Mouse (Mus musculus) neural tube, embryonic 13.5 days (tissue): ENCODE results near the gene C2cd4a. TPM values are rescaled to one million over a fixed set of nuclear protein-coding genes. Genes with fewer than 3 reads are reported as not detected.

Experiments
- ATAC-seq: fragments of 200-750 bp; cut with Nextera tagmentation; 2 replicates; pipeline ENCODE4 v1.8.0; 2017; ENCODE audit warnings: low read depth, mild to moderate bottlenecking, moderate TSS enrichment, moderate library complexity
- H3K27ac ChIP-seq: fragments of 300-500 bp; sonication (generic); replicated peaks from 2 replicates; pipeline ENCODE4 v1.5.1; 2015; ENCODE audit warnings: moderate library complexity, mild to moderate bottlenecking, inconsistent platforms
- H3K27me3 ChIP-seq: fragments of 300-500 bp; sonication (generic); 2 replicates; pipeline ENCODE4 v1.6.1; 2015; ENCODE audit warnings: mild to moderate bottlenecking, inconsistent platforms
- H3K36me3 ChIP-seq: fragments of 300-500 bp; sonication (generic); 2 replicates; pipeline ENCODE4 v1.6.1; 2015; ENCODE audit warnings: mild to moderate bottlenecking, inconsistent platforms
- H3K4me1 ChIP-seq: fragments of 300-500 bp; sonication (generic); replicated peaks from 2 replicates; pipeline ENCODE4 v1.6.1; 2015; ENCODE audit warnings: inconsistent platforms
- H3K4me2 ChIP-seq: fragments of 300-500 bp; sonication (generic); 2 replicates; pipeline ENCODE4 v1.6.1; 2015; ENCODE audit warnings: inconsistent platforms, mild to moderate bottlenecking, moderate library complexity
- H3K4me3 ChIP-seq: fragments of 300-500 bp; sonication (generic); 2 replicates; pipeline ENCODE4 v1.5.1; 2015; ENCODE audit warnings: mild to moderate bottlenecking, inconsistent platforms
- H3K9ac ChIP-seq: fragments of 300-500 bp; sonication (generic); 2 replicates; pipeline ENCODE4 v1.6.1; 2015; ENCODE audit warnings: moderate library complexity, mild to moderate bottlenecking, inconsistent platforms
- H3K9me3 ChIP-seq: fragments of 300-500 bp; sonication (generic); 2 replicates; pipeline ENCODE4 v1.6.1; 2016; ENCODE audit warnings: inconsistent platforms
- WGBS: fragments of 180-500 bp; shearing (Covaris S2); methylation state at CpG from one replicate; pipeline ENCODE4 v1.1.7; 2015; 5-methylcytosine and 5-hydroxymethylcytosine counted together
- polyA plus RNA-seq: library from polyadenylated mRNA; unstranded; fragments of >200 nt; fragmentation: Nextera tagmentation; extraction: Ambion mirVana; gene quantifications from 2 replicates; pipeline ENCODE4 v1.2.1, GENCODE M21; 2015

C2cd4a gene
- polyA plus RNA-seq, 1 experiment from 2014 or later = 0.46 TPM

DNA sequence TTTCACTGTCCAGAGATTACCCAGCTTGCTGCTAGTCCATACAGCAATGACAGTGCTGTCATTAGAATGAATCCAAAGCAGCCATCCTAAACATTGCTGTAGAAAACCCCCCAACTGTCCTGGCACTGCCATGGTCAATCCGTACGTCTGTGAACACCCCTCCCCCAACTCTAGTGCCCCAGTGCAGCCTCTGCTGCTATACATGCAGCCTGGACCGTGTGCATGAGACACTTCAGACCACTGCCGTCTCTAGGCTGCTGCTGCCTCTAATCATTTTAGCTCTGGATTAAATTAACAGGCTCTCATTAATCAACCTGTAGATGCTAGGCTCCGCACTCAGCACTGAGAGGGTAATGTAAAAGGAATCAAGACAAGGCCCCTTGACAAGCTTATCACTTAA lies 25.1 kb downstream of the C2cd4a start:
- no peak overlapping the region for H3K9ac ChIP-seq
- no peak overlapping the region for H3K27ac ChIP-seq
- no peak overlapping the region for H3K4me3 ChIP-seq
- H3K27me3 ChIP-seq = no peaks in the 10 kb centered on the region
- no peaks in the 10 kb centered on the region for H3K36me3 ChIP-seq
- no peaks in the 10 kb centered on the region for H3K9me3 ChIP-seq
- no peak overlapping the region for H3K4me2 ChIP-seq
- no peak for ATAC-seq
- no peaks in the 10 kb centered on the region for H3K4me1 ChIP-seq
- WGBS = 76% methylated on average over 5 of the region's 5 CpGs

DNA sequence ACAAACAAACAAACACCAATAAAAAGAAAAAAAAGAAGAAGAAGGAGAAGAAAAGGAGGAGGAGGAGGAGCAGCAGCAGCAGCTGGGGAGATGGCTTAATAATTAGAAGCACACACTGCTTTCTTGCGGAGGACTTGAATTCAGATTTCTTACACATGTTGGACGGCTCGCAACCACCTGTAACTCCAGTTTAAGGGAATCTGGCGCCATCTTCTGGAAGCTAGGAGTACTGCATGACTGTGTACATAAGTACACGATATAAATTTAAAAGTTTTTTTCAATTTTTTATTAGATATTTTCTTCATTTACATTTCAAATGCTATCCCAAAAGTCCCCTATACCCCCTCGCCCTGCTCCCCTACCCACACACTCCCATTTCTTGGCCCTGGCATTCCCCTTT lies 29.9 kb downstream of the C2cd4a start:
- Histone ChIP-seq H3K36me3 (no peaks in the 10 kb centered on the region), H3K27ac (no peak overlapping the region), H3K9me3 (no peaks in the 10 kb centered on the region), H3K4me2 (no peak overlapping the region), H3K9ac (no peak overlapping the region), H3K4me1 (peaks cover 12% of the 10 kb centered on the region), H3K27me3 (no peaks in the 10 kb centered on the region), H3K4me3 (no peak overlapping the region)
- no peak for ATAC-seq
- 35% methylated on average over 6 of the region's 6 CpGs for WGBS

DNA sequence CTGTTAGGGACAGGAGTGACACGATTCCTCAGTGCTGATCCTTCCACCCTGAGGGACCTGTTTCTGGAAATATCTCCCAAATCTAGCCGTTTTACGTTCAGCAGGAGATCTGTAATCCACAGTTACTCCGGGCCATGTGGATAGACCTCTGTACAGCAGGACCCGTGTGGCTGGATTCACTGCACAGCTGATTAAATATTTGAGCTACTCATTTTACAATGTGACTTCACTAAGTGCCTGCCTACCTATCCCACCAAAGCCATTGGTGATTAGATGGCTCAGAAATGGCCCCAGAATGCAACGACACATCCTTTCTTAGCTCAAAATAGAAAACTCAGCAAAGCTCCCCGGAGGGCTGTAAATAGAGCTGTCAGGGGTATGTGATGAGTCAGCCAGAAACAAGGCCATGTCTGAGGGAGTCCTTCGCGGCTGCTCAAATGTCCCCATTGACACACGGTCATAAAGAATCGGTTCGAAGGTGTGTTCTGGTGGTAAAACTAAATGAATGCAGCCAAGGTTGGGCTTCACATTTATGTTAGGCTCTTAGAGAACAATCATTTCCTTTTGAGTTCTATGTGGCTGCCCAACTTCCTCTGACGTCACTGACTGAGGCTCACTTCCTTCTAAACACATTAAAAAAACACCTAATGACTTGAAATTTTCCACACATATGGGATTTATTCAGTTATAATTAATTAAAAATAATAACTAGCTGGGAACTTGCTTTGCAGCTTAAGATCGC lies 32.9 kb downstream of the C2cd4a start:
- no peaks in the 10 kb centered on the region for H3K36me3 ChIP-seq
- peak overlapping the region; percentile 39; the same call in 1 of the 2 replicates for H3K27ac ChIP-seq
- H3K27me3 ChIP-seq = no peaks in the 10 kb centered on the region
- H3K4me3 ChIP-seq = no peak overlapping the region
- no peaks in the 10 kb centered on the region for H3K9me3 ChIP-seq
- ATAC-seq = no peak
- H3K4me2 ChIP-seq = no peak overlapping the region
- no peak overlapping the region for H3K9ac ChIP-seq
- peaks cover 36% of the 10 kb centered on the region for H3K4me1 ChIP-seq
- 40% methylated on average over 14 of the region's 14 CpGs for WGBS

DNA sequence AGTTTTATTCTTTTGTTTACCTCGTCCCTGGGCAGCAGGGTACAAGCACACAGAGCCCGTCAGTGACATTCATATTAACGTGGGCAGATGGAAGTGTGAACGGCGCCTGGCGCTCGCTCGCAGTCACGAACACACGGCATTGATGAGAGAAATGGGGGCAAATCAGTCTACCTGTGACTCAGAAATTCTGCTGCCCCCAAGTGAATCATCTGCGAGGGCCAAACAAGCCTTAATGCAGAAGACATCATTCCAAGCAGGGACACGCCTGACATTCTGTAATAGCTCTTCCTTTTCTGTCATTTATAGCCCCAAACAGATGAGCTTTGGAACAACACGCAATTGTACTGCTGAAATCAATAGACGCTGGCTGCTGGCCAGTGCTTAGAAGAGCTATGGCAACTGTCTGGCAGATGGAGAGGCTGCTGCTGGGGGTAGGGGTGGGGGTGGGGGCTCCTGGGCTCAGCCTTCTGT lies 36.9 kb downstream of the C2cd4a start:
- peak overlapping the region; percentile 49 for H3K4me2 ChIP-seq
- H3K27ac ChIP-seq = peak overlapping the region; percentile 86
- H3K9me3 ChIP-seq = no peaks in the 10 kb centered on the region
- peaks cover 43% of the 10 kb centered on the region for H3K4me1 ChIP-seq
- ATAC-seq = peak; percentile 86
- H3K27me3 ChIP-seq = no peaks in the 10 kb centered on the region
- no peaks in the 10 kb centered on the region for H3K36me3 ChIP-seq
- H3K9ac ChIP-seq = peak overlapping the region; percentile 57; the same call in 1 of the 2 replicates
- WGBS = 13% methylated on average over 14 of the region's 14 CpGs
- peak overlapping the region; percentile 14 for H3K4me3 ChIP-seq

DNA sequence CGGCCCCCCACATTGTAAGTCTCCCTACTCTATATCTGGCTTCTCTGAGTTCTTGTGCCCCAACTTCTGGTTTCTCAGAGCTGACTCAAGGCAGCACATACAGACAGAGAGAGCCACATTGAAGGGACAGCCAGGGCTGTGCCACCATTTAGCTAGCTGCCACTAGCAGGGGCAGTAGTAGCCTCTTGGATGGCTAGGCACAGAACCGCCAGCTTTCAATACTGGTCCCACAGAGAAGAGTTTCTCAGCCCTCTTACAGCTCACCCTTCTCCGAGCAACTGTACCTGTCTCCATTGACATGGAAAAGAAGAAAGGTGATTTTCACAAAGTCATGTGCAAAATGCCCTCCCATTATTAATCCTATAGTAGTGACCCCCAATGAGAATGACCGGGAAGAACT lies 37.5 kb downstream of the C2cd4a start:
- no peak overlapping the region for H3K9ac ChIP-seq
- peaks cover 41% of the 10 kb centered on the region for H3K4me1 ChIP-seq
- ATAC-seq = no peak
- WGBS = 81% methylated on average over 4 of the region's 4 CpGs
- no peaks in the 10 kb centered on the region for H3K27me3 ChIP-seq
- no peaks in the 10 kb centered on the region for H3K36me3 ChIP-seq
- peak overlapping the region; percentile 49; the same call in 1 of the 2 replicates for H3K4me2 ChIP-seq
- peak overlapping the region; percentile 86 for H3K27ac ChIP-seq
- H3K4me3 ChIP-seq = no peak overlapping the region
- H3K9me3 ChIP-seq = no peaks in the 10 kb centered on the region

DNA sequence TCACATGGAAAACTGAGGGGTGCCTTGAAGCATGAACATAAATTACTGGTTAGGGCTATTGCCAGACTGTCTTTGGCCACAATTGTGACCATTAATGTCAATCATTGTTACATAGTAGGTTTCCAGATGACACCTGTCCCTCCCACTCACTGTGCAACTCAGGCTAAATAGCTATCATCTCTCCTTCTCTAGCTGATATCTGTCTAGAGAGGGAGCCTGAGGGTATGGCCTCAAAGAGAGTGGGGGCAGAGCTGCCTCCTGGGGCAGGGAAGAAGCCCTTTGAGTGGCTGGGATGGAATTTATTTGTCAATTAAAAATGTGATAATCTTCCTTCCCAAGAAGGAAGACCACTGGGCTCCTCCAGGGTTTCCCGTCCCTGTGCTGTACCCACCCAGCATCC lies 37.9 kb downstream of the C2cd4a start:
- Histone ChIP-seq H3K9ac (no peak overlapping the region), H3K27ac (peak overlapping the region; percentile 86)
- no peak for ATAC-seq

DNA sequence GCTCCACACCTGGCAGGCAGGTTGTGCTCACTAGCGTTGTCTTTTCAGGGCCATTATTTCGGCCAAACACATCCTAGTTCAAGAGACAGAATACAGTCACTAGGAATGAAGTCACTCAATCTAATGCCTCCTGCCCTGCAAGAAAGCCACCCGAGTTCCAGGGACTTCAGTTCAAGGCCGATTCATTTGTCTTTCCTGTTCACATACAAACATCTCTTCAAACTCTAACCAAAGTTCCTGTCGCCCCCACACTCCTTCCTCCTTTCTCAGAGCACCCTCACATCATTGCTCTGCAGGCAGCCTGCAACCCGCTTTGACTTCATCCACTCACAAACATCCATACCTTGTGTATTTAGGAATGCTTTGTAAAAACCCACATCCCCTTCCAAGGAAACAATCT lies 38.6 kb downstream of the C2cd4a start:
- H3K36me3 ChIP-seq = no peaks in the 10 kb centered on the region
- peaks cover 30% of the 10 kb centered on the region for H3K4me1 ChIP-seq
- H3K4me2 ChIP-seq = no peak overlapping the region
- 86% methylated on average over 6 of the region's 6 CpGs for WGBS
- ATAC-seq = no peak
- no peaks in the 10 kb centered on the region for H3K27me3 ChIP-seq
- no peak overlapping the region for H3K27ac ChIP-seq
- H3K9ac ChIP-seq = no peak overlapping the region
- H3K9me3 ChIP-seq = no peaks in the 10 kb centered on the region
- no peak overlapping the region for H3K4me3 ChIP-seq

More for the DNA sequence above, 37.9 kb downstream of the C2cd4a start:
- no peak overlapping the region for H3K4me3 ChIP-seq
- no peak overlapping the region for H3K4me2 ChIP-seq
- no peaks in the 10 kb centered on the region for H3K36me3 ChIP-seq
- H3K4me1 ChIP-seq = peaks cover 37% of the 10 kb centered on the region
- no peaks in the 10 kb centered on the region for H3K9me3 ChIP-seq
- 38% methylated on average over 1 of the region's 1 CpGs for WGBS
- H3K27me3 ChIP-seq = no peaks in the 10 kb centered on the region

DNA sequence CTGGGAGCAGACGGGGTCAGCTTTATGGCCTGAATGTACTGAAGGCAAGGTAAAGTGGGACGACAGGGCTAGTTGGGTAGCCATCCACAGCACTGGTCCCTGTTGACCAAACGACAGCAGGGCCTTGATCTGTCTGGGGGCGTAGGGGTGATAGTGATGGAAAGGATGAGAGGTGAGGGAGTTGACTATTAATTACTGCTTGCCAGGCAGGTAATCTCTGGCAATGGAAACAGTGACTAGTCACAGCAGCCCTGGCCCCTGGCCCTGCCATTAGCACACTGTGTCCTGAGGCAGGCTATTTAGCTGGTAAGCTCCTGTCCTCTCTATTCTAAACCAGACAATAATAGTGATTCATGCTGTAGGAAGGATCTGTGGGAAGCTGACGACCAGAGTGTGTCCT lies 39.7 kb downstream of the C2cd4a start:
- Histone ChIP-seq H3K36me3 (no peaks in the 10 kb centered on the region), H3K4me3 (no peak overlapping the region), H3K9me3 (no peaks in the 10 kb centered on the region), H3K4me2 (no peak overlapping the region), H3K27ac (no peak overlapping the region), H3K27me3 (no peaks in the 10 kb centered on the region), H3K4me1 (peaks cover 30% of the 10 kb centered on the region), H3K9ac (no peak overlapping the region)
- 60% methylated on average over 5 of the region's 5 CpGs for WGBS
- ATAC-seq = no peak

DNA sequence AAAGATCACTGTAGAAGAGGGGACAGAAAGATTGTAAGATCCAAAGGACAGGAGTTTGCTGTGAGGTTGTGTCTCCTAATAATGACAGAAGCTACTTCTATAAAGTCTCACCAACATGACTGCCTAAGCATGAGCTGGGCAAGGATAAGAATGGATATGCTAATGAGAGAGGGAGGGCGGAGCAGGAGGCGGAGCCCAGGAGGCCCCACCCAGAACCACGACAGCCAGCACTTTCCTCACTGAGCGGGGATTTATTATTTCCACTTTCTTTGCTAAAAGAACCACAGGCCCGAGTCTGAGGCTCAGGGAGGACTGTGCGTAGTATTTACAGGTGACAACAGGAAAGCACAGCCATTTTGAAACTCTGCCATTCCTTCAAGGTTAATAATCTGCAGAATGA lies 44.5 kb downstream of the C2cd4a start:
- H3K4me2 ChIP-seq = no peak overlapping the region
- 62% methylated on average over 6 of the region's 6 CpGs for whole genome bisulfite sequencing
- no peaks in the 10 kb centered on the region for H3K27me3 ChIP-seq
- H3K4me1 ChIP-seq = no peaks in the 10 kb centered on the region
- no peaks in the 10 kb centered on the region for H3K36me3 ChIP-seq
- no peak overlapping the region for H3K4me3 ChIP-seq
- H3K27ac ChIP-seq = no peak overlapping the region
- ATAC-seq = no peak
- H3K9me3 ChIP-seq = 0 out of 2 replicates have a peak, but pooled peaks cover 4% of the 10 kb centered on the region
- no peak overlapping the region for H3K9ac ChIP-seq

DNA sequence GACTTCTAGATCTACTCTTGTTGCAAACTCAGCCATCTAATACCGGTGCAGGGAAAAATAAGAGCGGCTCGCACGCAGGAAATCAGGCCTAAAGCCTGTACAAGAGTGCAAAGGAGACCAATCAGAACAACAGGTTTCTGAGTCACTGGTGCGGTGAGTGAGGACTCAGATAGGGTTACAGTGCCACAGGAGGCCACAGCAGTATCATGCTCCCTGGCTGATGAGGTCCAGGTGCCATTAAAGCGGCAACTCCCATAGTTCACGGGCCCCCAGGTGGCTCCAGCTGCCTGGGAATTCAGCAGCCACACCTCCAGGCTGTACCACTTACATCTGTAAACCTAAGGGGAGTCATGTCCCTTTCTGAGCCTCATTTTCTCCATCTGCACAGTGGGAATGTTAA lies 45.8 kb downstream of the C2cd4a start:
- ATAC-seq = no peak
- Histone ChIP-seq H3K27me3 (no peaks in the 10 kb centered on the region), H3K4me2 (no peak overlapping the region), H3K9ac (no peak overlapping the region), H3K36me3 (no peaks in the 10 kb centered on the region), H3K4me1 (no peaks in the 10 kb centered on the region), H3K9me3 (0 out of 2 replicates have a peak, but pooled peaks cover 4% of the 10 kb centered on the region), H3K27ac (no peak overlapping the region), H3K4me3 (no peak overlapping the region)
- 85% methylated on average over 7 of the region's 7 CpGs for WGBS

DNA sequence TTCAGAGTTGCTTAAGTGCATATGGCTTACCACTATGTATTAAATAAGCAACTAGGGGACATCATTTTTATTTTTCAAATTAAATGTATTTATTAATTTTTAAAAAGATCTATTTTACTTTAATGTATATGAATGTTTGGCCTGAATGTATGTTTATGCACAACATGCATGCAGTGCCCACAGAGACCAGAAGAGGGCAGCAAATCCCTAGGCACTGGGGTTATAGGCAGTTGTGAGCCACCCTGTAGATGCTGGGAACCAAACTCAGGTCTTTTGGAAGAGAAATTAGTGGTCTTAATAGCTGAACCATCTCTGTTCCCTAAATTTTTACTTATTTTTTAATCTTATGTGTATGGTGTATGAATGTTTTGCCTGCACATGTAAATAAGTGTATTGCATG lies 48.2 kb downstream of the C2cd4a start:
- H3K9ac ChIP-seq = no peak overlapping the region
- no peak overlapping the region for H3K4me3 ChIP-seq
- no peak overlapping the region for H3K27ac ChIP-seq
- no peaks in the 10 kb centered on the region for H3K36me3 ChIP-seq
- H3K4me1 ChIP-seq = no peaks in the 10 kb centered on the region
- H3K4me2 ChIP-seq = no peak overlapping the region
- ATAC-seq = no peak
- H3K9me3 ChIP-seq = 0 out of 2 replicates have a peak, but pooled peaks cover 4% of the 10 kb centered on the region
- no peaks in the 10 kb centered on the region for H3K27me3 ChIP-seq

DNA sequence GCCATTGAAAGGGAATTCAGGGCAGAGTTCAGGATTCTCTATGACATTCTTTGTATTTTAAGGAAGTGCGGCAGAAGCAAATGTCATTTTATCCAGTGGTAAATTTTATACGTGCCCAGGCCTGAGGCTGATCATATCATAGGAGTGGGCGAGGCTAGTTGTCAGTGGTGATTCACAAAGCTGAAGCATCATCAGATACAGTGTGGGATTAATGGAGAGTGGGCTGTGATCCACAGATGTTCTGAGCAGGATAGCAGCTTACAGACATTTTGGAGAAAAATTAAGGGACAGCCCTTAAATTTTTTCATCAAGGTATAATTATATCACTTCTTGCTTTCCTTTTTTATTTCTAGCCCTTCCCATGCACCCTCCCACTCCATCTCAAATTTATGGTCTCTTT lies 48.7 kb downstream of the C2cd4a start:
- no peak overlapping the region for H3K4me2 ChIP-seq
- ATAC-seq = no peak
- H3K4me3 ChIP-seq = no peak overlapping the region
- peaks cover 4% of the 10 kb centered on the region for H3K4me1 ChIP-seq
- H3K9ac ChIP-seq = no peak overlapping the region
- H3K27ac ChIP-seq = no peak overlapping the region
- H3K36me3 ChIP-seq = no peaks in the 10 kb centered on the region
- H3K27me3 ChIP-seq = no peaks in the 10 kb centered on the region
- 79% methylated on average over 3 of the region's 3 CpGs for WGBS
- 0 out of 2 replicates have a peak, but pooled peaks cover 4% of the 10 kb centered on the region for H3K9me3 ChIP-seq

DNA sequence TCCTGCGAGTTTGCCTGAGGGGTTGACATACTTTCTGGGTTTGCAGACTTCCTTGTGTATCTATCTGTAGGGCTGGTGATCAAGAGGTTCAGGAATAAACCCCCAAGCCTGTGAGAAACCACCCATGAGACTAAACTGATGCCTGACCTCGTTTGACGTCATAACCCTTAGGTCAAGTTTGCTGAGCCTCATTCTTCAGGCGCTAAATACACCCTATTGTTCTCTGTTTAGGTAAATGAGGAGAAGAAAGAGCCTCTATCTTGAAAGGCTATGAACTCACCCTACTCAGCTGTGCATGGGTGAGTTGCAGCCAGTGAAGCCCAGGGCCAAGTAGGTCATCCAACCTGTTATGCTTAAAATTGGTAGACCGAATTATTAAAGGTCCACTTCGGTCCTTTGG lies 49.3 kb downstream of the C2cd4a start:
- ATAC-seq = no peak
- no peak overlapping the region for H3K4me2 ChIP-seq
- no peaks in the 10 kb centered on the region for H3K36me3 ChIP-seq
- peaks cover 6% of the 10 kb centered on the region for H3K4me1 ChIP-seq
- no peaks in the 10 kb centered on the region for H3K27me3 ChIP-seq
- no peak overlapping the region for H3K27ac ChIP-seq
- H3K9me3 ChIP-seq = 0 out of 2 replicates have a peak, but pooled peaks cover 4% of the 10 kb centered on the region
- WGBS = 66% methylated on average over 6 of the region's 6 CpGs
- no peak overlapping the region for H3K9ac ChIP-seq
- no peak overlapping the region for H3K4me3 ChIP-seq
